Mouse (Mus musculus) spleen, adult 2 months (tissue): Measurements from ENCODE around the gene Phc3. TPM values are rescaled to one million over a fixed set of nuclear protein-coding genes. Genes with fewer than 3 reads are reported as not detected.
"Not testable (repeated sequence)": the region's sequence is repeated elsewhere in the genome, so short reads cannot be mapped to it uniquely, and the experiment has no call there.

ENCODE experiments used
- DNase-seq, 2 experiments: peaks; one replicate each; pipeline versions ENCODE4 v3.0.0 to v3.0.0-alpha.2; 2012 to 2021; ENCODE audit warnings: low spot score in 2 of 2, low read depth in 1 of 2
- H3K27ac ChIP-seq: fragments of 200-500 bp; 2 replicates; pipeline ENCODE4 v1.5.1; 2012; ENCODE audit warnings: low read length, inconsistent platforms; ENCODE audit not compliant: insufficient read depth
- H3K27me3 ChIP-seq: fragments of 200-500 bp; 2 replicates; pipeline ENCODE4 v1.6.1; 2012; ENCODE audit warnings: mild to moderate bottlenecking, moderate library complexity, low read length, inconsistent platforms; ENCODE audit not compliant: control insufficient read depth, insufficient read depth
- H3K36me3 ChIP-seq: fragments of 200-500 bp; 2 replicates; pipeline ENCODE4 v1.6.1; 2012; ENCODE audit warnings: mild to moderate bottlenecking, low read length, inconsistent platforms; ENCODE audit not compliant: control insufficient read depth, insufficient read depth
- H3K4me1 ChIP-seq: fragments of 200-500 bp; 2 replicates; pipeline ENCODE4 v1.6.1; 2011; ENCODE audit warnings: inconsistent platforms; ENCODE audit not compliant: control insufficient read depth, insufficient read depth, insufficient read length
- H3K4me3 ChIP-seq: fragments of 200-500 bp; 2 replicates; pipeline ENCODE4 v1.5.1; 2011; ENCODE audit warnings: mild to moderate bottlenecking, inconsistent platforms; ENCODE audit not compliant: insufficient read depth, insufficient read length; ENCODE audit errors: extremely low read depth
- CTCF ChIP-seq: fragments of 200-500 bp; IDR thresholded peaks from 2 replicates; pipeline ENCODE4 v1.5.1; 2011; ENCODE audit warnings: mild to moderate bottlenecking, inconsistent platforms; ENCODE audit not compliant: insufficient read depth, insufficient read length, insufficient replicate concordance; ENCODE audit errors: extremely low read depth
- POLR2A ChIP-seq: fragments of 200-500 bp; IDR thresholded peaks from 2 replicates; pipeline ENCODE4 v1.6.1; 2011; ENCODE audit warnings: low read depth, low read length, inconsistent platforms
- WGBS: fragments of 180-500 bp; shearing (Covaris S2); methylation state at CpG from one replicate; pipeline ENCODE4 v1.1.7; 2018; 5-methylcytosine and 5-hydroxymethylcytosine counted together
- polyA plus RNA-seq: library from polyadenylated mRNA; depleted of rRNA; stranded (reverse); fragments of >200 nt; gene quantifications from 2 replicates; pipeline ENCODE4 v1.2.3, GENCODE M21; 2012; rRNA removed

Phc3 gene
- polyA plus RNA-seq, 1 experiment = 27.0 TPM

DNA sequence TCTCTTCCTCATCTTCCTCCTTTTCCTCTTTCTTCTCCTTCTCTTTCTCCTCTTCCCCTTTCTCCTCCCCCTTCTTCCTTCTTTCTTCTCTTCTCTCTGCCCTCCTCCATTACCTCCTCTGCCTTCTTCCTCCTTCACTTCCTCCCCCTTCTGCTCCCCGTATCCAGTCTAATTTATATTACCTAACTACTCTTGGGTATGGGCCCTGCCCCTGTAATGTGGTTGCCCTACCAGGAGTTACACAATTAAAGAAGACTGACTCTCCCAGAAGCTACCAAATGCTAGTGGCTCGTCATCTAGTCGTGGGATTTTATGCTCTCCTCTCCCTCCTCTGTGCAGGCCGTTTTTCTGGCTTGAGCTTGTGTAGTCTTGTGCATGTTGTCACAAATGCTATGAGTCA lies 108.5 kb downstream of the Phc3 start:
- H3K27ac ChIP-seq = no peak overlapping the region
- H3K4me1 ChIP-seq = peaks cover 3% of the 10 kb centered on the region
- WGBS = 65% methylated on average over 4 of the region's 4 CpGs
- H3K36me3 ChIP-seq = no peaks in the 10 kb centered on the region
- DNase-seq = no peak
- TF ChIP-seq CTCF = no peak
- no peak for TF ChIP-seq POLR2A
- peaks cover 6% of the 10 kb centered on the region; the same call in 1 of the 2 replicates for H3K27me3 ChIP-seq
- no peak overlapping the region for H3K4me3 ChIP-seq

- WGBS = 92% methylated on average over 8 of the region's 8 CpGs
Observed at GRCm38 (mm10) chr3:30859599-30859998, 109.6 kb downstream of the Phc3 start.

DNA sequence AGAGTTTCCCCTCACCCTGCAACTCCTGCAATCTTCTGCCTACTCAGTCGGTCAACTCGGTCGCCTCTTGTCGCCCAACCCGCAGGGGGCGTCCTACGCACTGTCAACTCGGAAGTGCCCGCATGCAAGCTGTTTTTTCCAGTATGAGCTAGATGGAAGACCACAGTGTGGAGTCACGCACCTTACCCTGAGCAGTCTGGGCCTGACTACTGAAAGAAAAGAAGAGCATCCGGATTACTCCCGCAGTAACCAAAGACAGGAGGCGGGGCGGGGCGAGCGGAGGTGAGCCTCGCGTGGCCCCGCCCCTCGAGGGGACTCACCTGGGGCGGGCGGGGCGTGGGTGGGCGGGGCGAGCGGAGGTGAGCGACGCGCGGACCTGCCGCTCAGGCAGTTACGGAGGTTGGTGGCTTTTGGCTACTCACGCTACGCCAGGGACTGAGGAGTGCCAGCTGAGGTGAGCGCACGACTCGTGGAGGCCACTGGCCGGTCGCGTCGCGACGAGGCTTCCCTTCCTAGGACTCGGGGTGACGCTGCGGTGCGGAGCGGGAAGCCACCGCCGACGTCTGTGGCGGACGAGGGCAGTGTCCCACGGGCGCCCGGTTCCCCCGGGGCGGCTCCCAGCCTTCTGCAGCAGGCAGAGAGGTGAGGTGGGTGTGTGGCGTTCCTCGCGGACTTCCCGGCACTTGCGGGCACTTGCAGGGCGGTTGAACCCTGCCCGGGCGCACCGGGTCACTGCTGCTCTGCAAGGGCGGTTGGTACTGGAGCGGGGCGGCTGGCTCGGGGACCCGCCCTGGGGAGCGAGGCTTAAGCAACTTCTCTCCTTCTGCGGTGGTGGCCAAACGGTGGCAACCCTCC lies 113.4 kb downstream of the Phc3 start, which contains the start of gene Gpr160:
Gpr160 (plus strand) TSS at position 347 of the 855 bp plus-strand sequence.
- peak within 1 kb of the TSS; percentile 69 for H3K4me3 ChIP-seq
- H3K27ac ChIP-seq = no peak within 1 kb of the TSS
- no peaks in the 10 kb centered on the region for H3K36me3 ChIP-seq
- peak; percentile 38 to 61 for DNase-seq
- 1% methylated on average over 75 of the region's 75 CpGs for WGBS
- H3K4me1 ChIP-seq = no peaks in the 10 kb centered on the region; the same call in 1 of the 2 replicates
- peaks cover 6% of the 10 kb centered on the region; the same call in 1 of the 2 replicates for H3K27me3 ChIP-seq
- peak; percentile 46; the same call in 1 of the 2 replicates for TF ChIP-seq CTCF
- TF ChIP-seq POLR2A = no peak

More at GRCm38 (mm10) chr3:30859599-30859998, 109.6 kb downstream of the Phc3 start:
- H3K36me3 ChIP-seq, H3K4me1 ChIP-seq, DNase-seq, H3K4me3 ChIP-seq, H3K27me3 ChIP-seq, H3K27ac ChIP-seq: not testable (repeated sequence)

- H3K27me3 ChIP-seq = peaks cover 6% of the 10 kb centered on the region; the same call in 1 of the 2 replicates
- WGBS = 92% methylated on average over 5 of the region's 5 CpGs
- no peaks in the 10 kb centered on the region; the same call in 1 of the 2 replicates for H3K4me1 ChIP-seq
- no peaks in the 10 kb centered on the region for H3K36me3 ChIP-seq
- no peak overlapping the region for H3K4me3 ChIP-seq
- TF ChIP-seq POLR2A (no peak), CTCF (no peak)
- no peak overlapping the region for H3K27ac ChIP-seq
- DNase-seq = no peak
Observed at GRCm38 (mm10) chr3:30853596-30853995, 115.6 kb downstream of the Phc3 start.

DNA sequence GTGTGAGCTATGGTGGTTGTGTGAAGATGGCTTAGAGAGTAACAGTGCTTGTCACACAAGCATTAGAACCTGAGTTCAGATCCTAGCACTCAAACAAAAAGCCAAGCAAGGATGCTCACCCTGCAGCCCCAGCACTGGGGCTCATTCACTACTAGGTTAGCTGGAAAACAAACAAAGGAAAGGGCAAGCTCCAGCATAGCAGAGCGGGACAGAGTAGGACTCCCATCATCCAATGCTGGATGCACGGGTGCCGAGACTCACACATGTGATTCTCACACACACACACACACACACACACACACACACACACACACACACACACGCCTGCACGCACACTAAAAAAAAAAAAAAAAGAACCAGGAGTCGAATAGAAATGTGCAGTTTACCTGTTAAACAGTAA lies 117.8 kb downstream of the Phc3 start:
- 83% methylated on average over 6 of the region's 6 CpGs for WGBS
- TF ChIP-seq CTCF (no peak), POLR2A (no peak)
- no peaks in the 10 kb centered on the region for H3K36me3 ChIP-seq
- DNase-seq = no peak
- H3K4me1 ChIP-seq = no peaks in the 10 kb centered on the region; the same call in 1 of the 2 replicates
- no peak overlapping the region for H3K4me3 ChIP-seq
- H3K27me3 ChIP-seq = peaks cover 6% of the 10 kb centered on the region; the same call in 1 of the 2 replicates
- H3K27ac ChIP-seq = no peak overlapping the region

Other genes with a start within 250 kb of the Phc3 start
- gene Samd7, start 223.1 kb downstream of the Phc3 start, polyA plus RNA-seq = 0.02 TPM in 1 of 2 replicates, not detected in the other
- gene Sec62, start 176.5 kb downstream of the Phc3 start, polyA plus RNA-seq = 5.0 and 6.1 TPM in 2 replicates
- 3.5 and 3.8 TPM in 2 replicates for gene Gpr160, start 113.5 kb downstream of the Phc3 start, polyA plus RNA-seq
- gene Prkci, start 26.3 kb upstream of the Phc3 start, polyA plus RNA-seq = 3.7 and 5.0 TPM in 2 replicates
- 4.7 and 5.5 TPM in 2 replicates for gene Skil, start 125.6 kb upstream of the Phc3 start, polyA plus RNA-seq
- gene Cldn11, start 180.5 kb upstream of the Phc3 start, polyA plus RNA-seq = 0.06 TPM in 1 of 2 replicates, not detected in the other